Mouse (Mus musculus) retina, postnatal 7 days (tissue): ENCODE data around the gene Crat.

Experiments used
- DNase-seq: peaks from one replicate; pipeline ENCODE4 v3.0.0-alpha.2; 2012; ENCODE audit warnings: low read depth, low spot score

Crat gene

GRCm38 (mm10) chr2:30407221-30407620 is 8.4 kb downstream of the Crat start:
- DNase-seq: no peak

GRCm38 (mm10) chr2:30403870-30404269 is 11.7 kb downstream of the Crat start:
- no peak for DNase-seq

- DNase-seq: no peak
Measured at GRCm38 (mm10) chr2:30402843-30403242, 12.8 kb downstream of the Crat start.

- DNase-seq: no peak
Measured at GRCm38 (mm10) chr2:30402351-30402826, 13.2 kb downstream of the Crat start.

GRCm38 (mm10) chr2:30401581-30401980 is 14.0 kb downstream of the Crat start:
- DNase-seq: no peak

- no peak for DNase-seq
Measured at GRCm38 (mm10) chr2:30399191-30400171, 16.1 kb downstream of the Crat start.

GRCm38 (mm10) chr2:30397986-30398512 is 17.6 kb downstream of the Crat start:
- DNase-seq: peak; percentile 77

GRCm38 (mm10) chr2:30396246-30396645 is 19.4 kb downstream of the Crat start:
- DNase-seq: no peak

GRCm38 (mm10) chr2:30395757-30396156 is 19.9 kb downstream of the Crat start:
- no peak for DNase-seq

- no peak for DNase-seq
Measured at GRCm38 (mm10) chr2:30393370-30393656, 22.3 kb downstream of the Crat start.

- DNase-seq: peak; percentile 78
Measured at GRCm38 (mm10) chr2:30392577-30393369, 22.8 kb downstream of the Crat start.

- peak; percentile 96 for DNase-seq
Measured at GRCm38 (mm10) chr2:30392114-30392576, 23.5 kb downstream of the Crat start, which contains the start of gene Dolpp1. Dolpp1 (plus strand) TSS chr2:30392254.

- no peak for DNase-seq
Measured at GRCm38 (mm10) chr2:30389000-30389399, 26.6 kb downstream of the Crat start.

GRCm38 (mm10) chr2:30386913-30387312 is 28.7 kb downstream of the Crat start:
- DNase-seq: no peak

GRCm38 (mm10) chr2:30385591-30385990 is 30.0 kb downstream of the Crat start:
- no peak for DNase-seq

GRCm38 (mm10) chr2:30384814-30385213 is 30.8 kb downstream of the Crat start:
- DNase-seq: no peak

- DNase-seq: no peak
Measured at GRCm38 (mm10) chr2:30381377-30381725, 34.3 kb downstream of the Crat start.

GRCm38 (mm10) chr2:30380564-30381376 is 34.8 kb downstream of the Crat start:
- no peak for DNase-seq

- no peak for DNase-seq
Measured at GRCm38 (mm10) chr2:30379307-30379706, 36.3 kb downstream of the Crat start.

- DNase-seq: no peak
Measured at GRCm38 (mm10) chr2:30377721-30378120, 37.9 kb downstream of the Crat start.

GRCm38 (mm10) chr2:30375893-30376292 is 39.7 kb downstream of the Crat start:
- DNase-seq: no peak
